Mouse (Mus musculus) bone marrow macrophage, adult 2 months (primary cell): ENCODE data around the gene Ociad2.

Experiments
- CTCF ChIP-seq: IDR thresholded peaks from 2 replicates; pipeline ENCODE4 v1.5.1; 2012; ENCODE audit warnings: low read depth, mild to moderate bottlenecking, low read length, moderate library complexity
- POLR2A ChIP-seq: IDR thresholded peaks from 2 replicates; pipeline ENCODE4 v1.6.1; 2012; ENCODE audit warnings: mild to moderate bottlenecking, low read depth, low read length, borderline replicate concordance

- TF ChIP-seq POLR2A (no peak), CTCF (no peak)
Observed at GRCm38 (mm10) chr5:73344310-73344709, 3.5 kb upstream of the Ociad2 start.
